Comparison of ENCODE assay signal across 17 mouse cellular contexts in genomic region chr1:193870731-193871130, GRCm38 (mm10).
DNase-seq lines count a peak whose midpoint lies in the region; ATAC-seq lines count a peak whose summit lies in the region.
"Had no signal": no experiment of that assay in that cellular context is flagged by ENCODE, and none has a peak within 500 bp of the region (broad histone marks: within the 10 kb centered on the region; RNA-seq: fewer than 3 reads in every experiment).

No protein-coding gene starts in this region.

- WGBS in lung, embryonic 16.5 days, result 42% methylated on average over 2 of the region's 2 CpGs
- WGBS in intestine, embryonic 16.5 days, result 58% methylated on average over 2 of the region's 2 CpGs
- 89% methylated on average over 2 of the region's 2 CpGs for WGBS in midbrain, embryonic 13.5 days
- 62% methylated on average over 2 of the region's 2 CpGs for WGBS in intestine, embryonic 15.5 days

- no peaks in the 10 kb centered on the region for H3K4me1 ChIP-seq in lung, embryonic 16.5 days (replicated peaks; ENCODE audit: control insufficient read depth, insufficient read depth, low read length)
- no peaks in the 10 kb centered on the region for H3K4me1 ChIP-seq in intestine, embryonic 16.5 days (ENCODE audit: control insufficient read depth, insufficient read depth, low read length)
- 0 out of 2 replicates have a peak, but pooled peaks cover 5% of the 10 kb centered on the region for H3K4me1 ChIP-seq in midbrain, embryonic 13.5 days (replicated peaks)
- no peaks in the 10 kb centered on the region for H3K4me1 ChIP-seq in intestine, embryonic 15.5 days (replicated peaks)
- H3K4me1 ChIP-seq: limb, embryonic 15.5 days; megakaryocyte, embryonic 14.5 days; stomach, embryonic 15.5 days had no signal

- H3K9me3 ChIP-seq in lung, embryonic 16.5 days (ENCODE audit: control insufficient read depth, low read length), result no peaks in the 10 kb centered on the region
- no peaks in the 10 kb centered on the region for H3K9me3 ChIP-seq in intestine, embryonic 16.5 days (ENCODE audit: control insufficient read depth, low read length)
- no peaks in the 10 kb centered on the region for H3K9me3 ChIP-seq in midbrain, embryonic 13.5 days
- no peaks in the 10 kb centered on the region for H3K9me3 ChIP-seq in intestine, embryonic 15.5 days
- H3K9me3 ChIP-seq: heart, embryonic 12.5 days; hindbrain, embryonic 10.5 days; limb, embryonic 15.5 days; stomach, embryonic 15.5 days had no signal

- no peak overlapping the region for H3K4me3 ChIP-seq in lung, embryonic 16.5 days (ENCODE audit: low read length)
- no peak overlapping the region for H3K4me3 ChIP-seq in intestine, embryonic 16.5 days (ENCODE audit: low read length)
- H3K4me3 ChIP-seq in midbrain, embryonic 13.5 days (replicated peaks), result no peak overlapping the region
- no peak overlapping the region for H3K4me3 ChIP-seq in intestine, embryonic 15.5 days (replicated peaks)
- H3K4me3 ChIP-seq: heart, embryonic 12.5 days; hindbrain, embryonic 10.5 days; left cerebral cortex, adult 2 months; limb, embryonic 15.5 days; megakaryocyte, embryonic 14.5 days; stomach, embryonic 15.5 days had no signal

- no peaks in the 10 kb centered on the region for H3K36me3 ChIP-seq in lung, embryonic 16.5 days (ENCODE audit: control insufficient read depth, insufficient read depth, low read length)
- no peaks in the 10 kb centered on the region for H3K36me3 ChIP-seq in intestine, embryonic 16.5 days (ENCODE audit: control insufficient read depth, insufficient read depth, low read length)
- H3K36me3 ChIP-seq in midbrain, embryonic 13.5 days, result no peaks in the 10 kb centered on the region
- no peaks in the 10 kb centered on the region for H3K36me3 ChIP-seq in intestine, embryonic 15.5 days
- H3K36me3 ChIP-seq: heart, embryonic 12.5 days; hindbrain, embryonic 10.5 days; limb, embryonic 15.5 days; stomach, embryonic 15.5 days had no signal

- no peak overlapping the region for H3K27ac ChIP-seq in lung, embryonic 16.5 days (ENCODE audit: low read length)
- H3K27ac ChIP-seq in intestine, embryonic 16.5 days (ENCODE audit: low read length), result no peak overlapping the region
- H3K27ac ChIP-seq in midbrain, embryonic 13.5 days, result no peak overlapping the region
- H3K27ac ChIP-seq in intestine, embryonic 15.5 days, result no peak overlapping the region
- H3K27ac ChIP-seq: hindbrain, embryonic 10.5 days; left cerebral cortex, adult 2 months; limb, embryonic 15.5 days; stomach, embryonic 15.5 days had no signal

- ATAC-seq in lung, embryonic 16.5 days (ENCODE audit: low read depth), result peak; percentile 71; the same call in 1 of the 2 replicates
- no peak for ATAC-seq in intestine, embryonic 16.5 days
- no peak for ATAC-seq in midbrain, embryonic 13.5 days
- no peak for ATAC-seq in intestine, embryonic 15.5 days
- ATAC-seq: CD4-positive, CD25-positive, alpha-beta regulatory T cell, adult 4 months had no signal

- H3K4me2 ChIP-seq in lung, embryonic 16.5 days (ENCODE audit: low read depth, low read length), result no peak overlapping the region
- H3K4me2 ChIP-seq in intestine, embryonic 16.5 days (ENCODE audit: low read depth, low read length), result no peak overlapping the region
- H3K4me2 ChIP-seq in midbrain, embryonic 13.5 days (replicated peaks), result no peak overlapping the region
- H3K4me2 ChIP-seq in intestine, embryonic 15.5 days (replicated peaks), result no peak overlapping the region
- H3K4me2 ChIP-seq: heart, embryonic 12.5 days; limb, embryonic 15.5 days; stomach, embryonic 15.5 days had no signal

- intact Hi-C loops in heart, postnatal 10 days (cut with DNase I), result no loop called here

- peak; percentile 21 for DNase-seq in heart, adult 8-10 months (ENCODE audit: low spot score)
- DNase-seq in heart, postnatal 10 days, result no peak
- DNase-seq in 3T3-L1 (ENCODE audit: low read depth, low spot score), result peak; percentile 86
- peak; percentile 15 for DNase-seq in adrenal gland, postnatal 10 days
- DNase-seq: cerebellum, adult 11 months; thymus, postnatal 14 days had no signal

- no peak overlapping the region for H3K9ac ChIP-seq in lung, embryonic 16.5 days (ENCODE audit: low read length)
- H3K9ac ChIP-seq in intestine, embryonic 16.5 days (ENCODE audit: low read depth, low read length), result no peak overlapping the region
- no peak overlapping the region for H3K9ac ChIP-seq in midbrain, embryonic 13.5 days (replicated peaks)
- no peak overlapping the region for H3K9ac ChIP-seq in intestine, embryonic 15.5 days
- H3K9ac ChIP-seq: heart, embryonic 12.5 days; limb, embryonic 15.5 days; stomach, embryonic 15.5 days had no signal

- no peaks in the 10 kb centered on the region for H3K27me3 ChIP-seq in lung, embryonic 16.5 days (ENCODE audit: control insufficient read depth, insufficient read depth, low read depth, low read length)
- no peaks in the 10 kb centered on the region for H3K27me3 ChIP-seq in intestine, embryonic 16.5 days (replicated peaks; ENCODE audit: control insufficient read depth, insufficient read depth, low read length)
- H3K27me3 ChIP-seq in midbrain, embryonic 13.5 days, result no peaks in the 10 kb centered on the region
- no peaks in the 10 kb centered on the region for H3K27me3 ChIP-seq in intestine, embryonic 15.5 days (replicated peaks)
- H3K27me3 ChIP-seq: heart, embryonic 12.5 days; limb, embryonic 15.5 days; megakaryocyte, embryonic 14.5 days; stomach, embryonic 15.5 days had no signal

Comparison
In these comparisons a context has a peak if more than half of its experiments do, and no peak if none do; other contexts are left out.
1. DNase-seq: peak in heart, adult 8-10 months (single experiment), 3T3-L1 (single experiment) and adrenal gland, postnatal 10 days (single experiment); none in heart, postnatal 10 days (0 of 2).